Comparison of ENCODE assay signal across 7 mouse cellular contexts in the genomic region with DNA sequence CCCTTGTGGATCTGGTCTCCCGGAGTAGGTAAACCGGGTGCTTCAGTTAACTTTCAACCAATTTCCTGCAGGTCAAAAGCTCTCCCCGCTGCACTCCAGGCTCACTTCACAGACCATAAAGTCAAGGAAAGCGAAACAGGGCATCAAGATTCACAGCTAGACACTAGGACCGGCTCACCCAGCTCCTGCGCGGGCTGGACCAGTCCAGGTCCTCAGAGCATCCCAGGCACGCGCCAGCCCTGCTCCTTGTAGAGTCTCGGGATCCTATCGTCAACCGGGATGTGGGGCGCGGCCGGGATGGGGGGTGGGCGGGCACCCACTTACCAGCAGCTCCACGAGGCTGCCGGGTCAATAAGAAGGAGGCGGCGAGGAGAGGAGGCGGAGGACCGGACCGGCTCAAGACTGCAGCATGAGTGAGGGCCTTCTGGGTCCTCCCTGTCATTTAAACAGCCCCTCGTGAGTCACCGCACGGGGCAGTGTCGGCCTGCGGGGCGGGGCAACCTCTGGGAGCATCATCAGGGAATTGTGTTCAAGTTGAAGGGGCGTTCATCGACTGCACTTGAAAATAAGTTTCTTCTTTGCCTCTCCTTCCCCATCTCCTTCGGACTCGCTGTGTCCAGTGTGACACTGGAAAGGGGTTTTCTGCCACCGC. TPM values are rescaled to one million over a fixed set of nuclear protein-coding genes. Genes with fewer than 3 reads are reported as not detected.
DNase-seq lines count a peak whose midpoint lies in the region; ATAC-seq and TF ChIP-seq lines count a peak whose summit lies in the region.

A gene (minus strand): TSS at position 413 of the 652 bp plus-strand sequence.

- no peak for DNase-seq in limb, embryonic 14.5 days (ENCODE audit: low spot score)
- peak; percentile 67 for DNase-seq in retina, embryonic 14.5 days (ENCODE audit: low spot score)
- DNase-seq in thymus, postnatal 36 days: no peak
- DNase-seq in gastrocnemius, adult 18-20 months (ENCODE audit: low spot score): no peak

- no peak for TF ChIP-seq POLR2A in limb, embryonic 14.5 days (IDR thresholded peaks at IDR 0.05; ENCODE audit: borderline replicate concordance, extremely low read depth, insufficient read depth, insufficient read length)

- H3K4me1 ChIP-seq in E14TG2a.4 (replicated peaks; ENCODE audit: low read depth, low read length): peaks cover 85% of the 10 kb centered on the region
- H3K4me1 ChIP-seq in forebrain, embryonic 15.5 days: peaks cover 15% of the 10 kb centered on the region
- H3K4me1 ChIP-seq in limb, embryonic 14.5 days (ENCODE audit: control insufficient read depth, insufficient read depth, low read length): peaks cover 22% of the 10 kb centered on the region

- peak within 1 kb of the TSS; percentile 33 for H3ac ChIP-seq in C2C12 (ENCODE audit: control insufficient read depth, insufficient read length, low read depth)

- no peaks in the 10 kb centered on the region for H3K27me3 ChIP-seq in C2C12 (ENCODE audit: control insufficient read depth, insufficient read depth, insufficient read length)
- peaks cover 42% of the 10 kb centered on the region for H3K27me3 ChIP-seq in E14TG2a.4 (ENCODE audit: insufficient read depth, low read length)
- H3K27me3 ChIP-seq in forebrain, embryonic 15.5 days: peaks cover 22% of the 10 kb centered on the region
- H3K27me3 ChIP-seq in limb, embryonic 14.5 days (ENCODE audit: control insufficient read depth, insufficient read depth, low read length): peaks cover 7% of the 10 kb centered on the region; the same call in 1 of the 2 replicates

- TF ChIP-seq CTCF in C2C12 (IDR thresholded peaks at IDR 0.05; ENCODE audit: control insufficient read depth, insufficient read depth, insufficient read length): no peak
- TF ChIP-seq CTCF in E14TG2a.4 (conservative IDR thresholded peaks at IDR 0.05; ENCODE audit: low read length): no peak

- peak; percentile 24; the same call in 1 of the 2 replicates for ATAC-seq in forebrain, embryonic 15.5 days (replicated peaks)
- ATAC-seq in limb, embryonic 14.5 days (ENCODE audit: low FRiP score, low read depth): no peak

- H3K79me2 ChIP-seq in C2C12 (ENCODE audit: control insufficient read depth, insufficient read depth): no peaks in the 10 kb centered on the region

- no peak within 1 kb of the TSS for H3K27ac ChIP-seq in forebrain, embryonic 15.5 days (replicated peaks)
- H3K27ac ChIP-seq in limb, embryonic 14.5 days (replicated peaks; ENCODE audit: low read depth, low read length): no peak within 1 kb of the TSS

- H3K4me2 ChIP-seq in forebrain, embryonic 15.5 days (replicated peaks): peak within 1 kb of the TSS; percentile 46
- peak within 1 kb of the TSS; percentile 49 for H3K4me2 ChIP-seq in limb, embryonic 14.5 days (replicated peaks; ENCODE audit: low read depth, low read length, severe bottlenecking)

- no peak within 1 kb of the TSS for H3K4me3 ChIP-seq in C2C12 (ENCODE audit: insufficient read depth, poor library complexity, severe bottlenecking)
- peak within 1 kb of the TSS; percentile 64 for H3K4me3 ChIP-seq in E14TG2a.4 (replicated peaks; ENCODE audit: low read length)
- H3K4me3 ChIP-seq in forebrain, embryonic 15.5 days: peak within 1 kb of the TSS; percentile 26
- H3K4me3 ChIP-seq in limb, embryonic 14.5 days (replicated peaks; ENCODE audit: low read length): peak within 1 kb of the TSS; percentile 29

- no peak within 1 kb of the TSS for H3K9ac ChIP-seq in forebrain, embryonic 15.5 days (replicated peaks)
- peak within 1 kb of the TSS; percentile 34 for H3K9ac ChIP-seq in limb, embryonic 14.5 days (ENCODE audit: low read depth, low read length, severe bottlenecking)

- H3K9me3 ChIP-seq in E14TG2a.4 (ENCODE audit: low read length): no peaks in the 10 kb centered on the region
- no peaks in the 10 kb centered on the region for H3K9me3 ChIP-seq in forebrain, embryonic 15.5 days
- H3K9me3 ChIP-seq in limb, embryonic 14.5 days (ENCODE audit: control insufficient read depth, low read length): no peaks in the 10 kb centered on the region

- no peaks in the 10 kb centered on the region for H3K36me3 ChIP-seq in C2C12 (ENCODE audit: control insufficient read depth, insufficient read depth)
- no peaks in the 10 kb centered on the region for H3K36me3 ChIP-seq in E14TG2a.4 (ENCODE audit: insufficient read depth, low read length)
- H3K36me3 ChIP-seq in forebrain, embryonic 15.5 days: no peaks in the 10 kb centered on the region
- no peaks in the 10 kb centered on the region for H3K36me3 ChIP-seq in limb, embryonic 14.5 days (ENCODE audit: control insufficient read depth, insufficient read depth, low read length)

- 7% methylated on average over 34 of the region's 34 CpGs for WGBS in forebrain, embryonic 15.5 days
- WGBS in limb, embryonic 14.5 days: 4% methylated on average over 31 of the region's 34 CpGs

- H3K79me3 ChIP-seq in C2C12 (ENCODE audit: low read depth): no peaks in the 10 kb centered on the region

TF ChIP-seq in C2C12, 6 proteins besides CTCF, POLR2A, EP300 and RAD21:
- TF ChIP-seq CEBPB (IDR thresholded peaks at IDR 0.05; ENCODE audit: low read depth): no peak
- no peak for TF ChIP-seq MYOD1 (IDR thresholded peaks at IDR 0.05; ENCODE audit: control insufficient read depth, insufficient read length, low read depth)
- no peak for TF ChIP-seq MYOG (IDR thresholded peaks at IDR 0.05; ENCODE audit: control insufficient read depth, extremely low read depth, insufficient read length)
- TF ChIP-seq USF1 (IDR thresholded peaks at IDR 0.05; ENCODE audit: low read depth): no peak
- no peak for TF ChIP-seq MAX (IDR thresholded peaks at IDR 0.05)
- no peak for TF ChIP-seq FOSL1 (IDR thresholded peaks at IDR 0.05; ENCODE audit: insufficient read depth, low read length, poor library complexity, severe bottlenecking)

RNA-seq across cellular contexts. Expression of the gene that starts here (rescaled TPM):
- polyA plus RNA-seq in C2C12 (2012; fragmentation: generic; extraction: Trizol): 0.26 TPM
- polyA plus RNA-seq in forebrain, embryonic 15.5 days (2015; fragmentation: Nextera tagmentation; extraction: Ambion mirVana): 0.05 and 0.08 TPM in 2 replicates
- polyA plus RNA-seq in limb, embryonic 14.5 days (2012; rRNA removed): 1.4 and 1.6 TPM in 2 replicates
- 1.8 and 1.9 TPM in 2 replicates for polyA plus RNA-seq in limb, embryonic 14.5 days (2014; fragmentation: Nextera tagmentation; extraction: Ambion mirVana)
- total RNA-seq in gastrocnemius, adult 18-20 months (2021): under 1 TPM; 0.14 to 0.47 TPM

Comparison
In these comparisons a context has a peak if more than half of its experiments do, and no peak if none do; other contexts are left out.
1. Peak in ATAC-seq, H3K4me3 ChIP-seq and H3K4me2 ChIP-seq in forebrain, embryonic 15.5 days; RNA of the gene not detected or under 1 TPM.